Mouse (Mus musculus) hindbrain, postnatal 0 days (tissue): ENCODE measurements around the gene Dnase1l3. TPM values are rescaled to one million over a fixed set of nuclear protein-coding genes. Genes with fewer than 3 reads are reported as not detected.
A peak's percentile ranks its signal among the peaks of the same experiment; 100 is the strongest.

Experiments
- ATAC-seq: fragments of 200-750 bp; cut with Nextera tagmentation; 2 replicates; pipeline ENCODE4 v1.8.0; 2017; ENCODE audit warnings: mild to moderate bottlenecking, moderate TSS enrichment, moderate library complexity
- DNase-seq: peaks from one replicate; pipeline ENCODE4 v3.0.0-alpha.2; 2015; ENCODE audit warnings: low spot score
- H3K27ac ChIP-seq: fragments of 300-500 bp; sonication (generic); 2 replicates; pipeline ENCODE4 v1.5.1; 2014; ENCODE audit warnings: mild to moderate bottlenecking
- H3K27me3 ChIP-seq: fragments of 300-500 bp; sonication (generic); 2 replicates; pipeline ENCODE4 v1.6.1; 2014; ENCODE audit warnings: low read length, mixed read lengths; ENCODE audit not compliant: insufficient read depth
- H3K36me3 ChIP-seq: fragments of 300-500 bp; sonication (generic); 2 replicates; pipeline ENCODE4 v1.6.1; 2014; ENCODE audit warnings: low read length, mixed read lengths; ENCODE audit not compliant: insufficient read depth
- H3K4me1 ChIP-seq: fragments of 300-500 bp; sonication (generic); 2 replicates; pipeline ENCODE4 v1.6.1; 2014; ENCODE audit warnings: antibody characterized with exemption, low read length, mixed read lengths; ENCODE audit not compliant: insufficient read depth
- H3K4me2 ChIP-seq: fragments of 300-500 bp; sonication (generic); 2 replicates; pipeline ENCODE4 v1.6.1; 2014; ENCODE audit warnings: low read depth, mild to moderate bottlenecking, low read length, moderate library complexity, mixed read lengths
- H3K4me3 ChIP-seq: fragments of 300-500 bp; sonication (generic); 2 replicates; pipeline ENCODE4 v1.5.1; 2014; ENCODE audit warnings: low read length
- H3K9ac ChIP-seq: fragments of 300-500 bp; sonication (generic); replicated peaks from 2 replicates; pipeline ENCODE4 v1.6.1; 2014; ENCODE audit warnings: mild to moderate bottlenecking, low read length, moderate library complexity, mixed read lengths
- H3K9me3 ChIP-seq: fragments of 300-500 bp; sonication (generic); 2 replicates; pipeline ENCODE4 v1.6.1; 2016; ENCODE audit warnings: low read length, mixed read lengths
- CTCF ChIP-seq: IDR thresholded peaks from 2 replicates; pipeline ENCODE4 v1.5.1; 2016; ENCODE audit warnings: antibody characterized with exemption, control low read depth, low read depth
- WGBS: fragments of 180-500 bp; shearing (Covaris S2); extraction: QIAGEN DNeasy Blood & Tissue Kit; methylation state at CpG from one replicate; pipeline ENCODE4 v1.1.7; 2014; 5-methylcytosine and 5-hydroxymethylcytosine counted together
- polyA plus RNA-seq: library from polyadenylated mRNA; unstranded; fragments of >200 nt; fragmentation: Nextera tagmentation; extraction: Ambion mirVana; gene quantifications from 2 replicates; pipeline ENCODE4 v1.2.1, GENCODE M21; 2015
- total RNA-seq: library from RNA; depleted of rRNA; stranded (reverse); fragments of >200 nt; gene quantifications from 2 replicates; pipeline ENCODE4 v1.2.3, GENCODE M21; 2014

The Dnase1l3 gene
- total and polyA plus RNA-seq, 2 experiments from 2014 or later, result 0.09 TPM; not detected in 1

GRCm38 (mm10) chr14:7943101-7943800 lies 51.1 kb downstream of the Dnase1l3 start:
- Histone ChIP-seq H3K9ac (no peak overlapping the region), H3K4me1 (peaks cover 5% of the 10 kb centered on the region; the same call in 1 of the 2 replicates), H3K27ac (peak overlapping the region; percentile 17; the same call in 1 of the 2 replicates), H3K27me3 (no peaks in the 10 kb centered on the region), H3K36me3 (peaks cover 30% of the 10 kb centered on the region), H3K4me3 (no peak overlapping the region), H3K9me3 (no peaks in the 10 kb centered on the region), H3K4me2 (no peak overlapping the region)
- 47% methylated on average over 7 of the region's 7 CpGs for WGBS
- ATAC-seq (peak; percentile 71), DNase-seq (peak; percentile 62)
- no peak for TF ChIP-seq CTCF

GRCm38 (mm10) chr14:7941413-7941812 lies 53.0 kb downstream of the Dnase1l3 start:
- no peaks in the 10 kb centered on the region for H3K27me3 ChIP-seq
- DNase-seq, result no peak
- no peak overlapping the region for H3K9ac ChIP-seq
- TF ChIP-seq CTCF, result no peak
- H3K9me3 ChIP-seq, result no peaks in the 10 kb centered on the region
- 76% methylated on average over 5 of the region's 5 CpGs for WGBS
- ATAC-seq, result no peak
- no peak overlapping the region for H3K4me3 ChIP-seq
- H3K4me1 ChIP-seq, result peaks cover 5% of the 10 kb centered on the region; the same call in 1 of the 2 replicates
- no peak overlapping the region for H3K27ac ChIP-seq
- H3K4me2 ChIP-seq, result no peak overlapping the region
- H3K36me3 ChIP-seq, result peaks cover 30% of the 10 kb centered on the region

GRCm38 (mm10) chr14:7938809-7939784 lies 55.3 kb downstream of the Dnase1l3 start:
- H3K4me1 ChIP-seq, result peaks cover 5% of the 10 kb centered on the region; the same call in 1 of the 2 replicates
- H3K36me3 ChIP-seq, result peaks cover 28% of the 10 kb centered on the region
- no peaks in the 10 kb centered on the region for H3K9me3 ChIP-seq
- no peak overlapping the region for H3K4me2 ChIP-seq
- no peaks in the 10 kb centered on the region for H3K27me3 ChIP-seq
- ATAC-seq (no peak), DNase-seq (peak; percentile 36)
- 72% methylated on average over 19 of the region's 19 CpGs for WGBS
- no peak overlapping the region for H3K9ac ChIP-seq
- H3K4me3 ChIP-seq, result no peak overlapping the region
- no peak for TF ChIP-seq CTCF
- no peak overlapping the region; the same call in 1 of the 2 replicates for H3K27ac ChIP-seq

GRCm38 (mm10) chr14:7937052-7937630 lies 57.2 kb downstream of the Dnase1l3 start:
- TF ChIP-seq CTCF, result peak; percentile 77
- Histone ChIP-seq H3K36me3 (peaks cover 38% of the 10 kb centered on the region), H3K27ac (no peak overlapping the region), H3K4me3 (no peak overlapping the region), H3K4me1 (no peaks in the 10 kb centered on the region), H3K27me3 (no peaks in the 10 kb centered on the region), H3K9me3 (no peaks in the 10 kb centered on the region), H3K4me2 (no peak overlapping the region), H3K9ac (no peak overlapping the region)
- ATAC-seq (peak; percentile 69), DNase-seq (peak; percentile 82)
- 14% methylated on average over 17 of the region's 17 CpGs for WGBS

GRCm38 (mm10) chr14:7934166-7934565 lies 60.2 kb downstream of the Dnase1l3 start:
- H3K4me2 ChIP-seq, result no peak overlapping the region
- no peaks in the 10 kb centered on the region for H3K9me3 ChIP-seq
- no peak for TF ChIP-seq CTCF
- WGBS, result 92% methylated on average over 7 of the region's 7 CpGs
- no peak overlapping the region for H3K27ac ChIP-seq
- DNase-seq, result no peak
- H3K9ac ChIP-seq, result no peak overlapping the region
- H3K4me1 ChIP-seq, result no peaks in the 10 kb centered on the region
- H3K4me3 ChIP-seq, result no peak overlapping the region
- no peaks in the 10 kb centered on the region for H3K27me3 ChIP-seq
- no peak for ATAC-seq
- peaks cover 54% of the 10 kb centered on the region for H3K36me3 ChIP-seq

- Histone ChIP-seq H3K27me3 (no peaks in the 10 kb centered on the region), H3K9me3 (no peaks in the 10 kb centered on the region), H3K4me3 (no peak overlapping the region), H3K27ac (no peak overlapping the region), H3K36me3 (peaks cover 67% of the 10 kb centered on the region), H3K4me2 (no peak overlapping the region), H3K4me1 (no peaks in the 10 kb centered on the region), H3K9ac (no peak overlapping the region)
- DNase-seq, result no peak
- no peak for ATAC-seq
- 95% methylated on average over 4 of the region's 4 CpGs for WGBS
- TF ChIP-seq CTCF, result no peak
Measured at GRCm38 (mm10) chr14:7932151-7932550, 62.2 kb downstream of the Dnase1l3 start.
